Mouse (Mus musculus) E14TG2a.4 (cell line): ENCODE measurements around the gene Abcb5.
A peak's percentile ranks its signal among the peaks of the same experiment; 100 is the strongest.

Experiments
- H3K27me3 ChIP-seq: 2 replicates; pipeline ENCODE4 v1.6.1; 2014; ENCODE audit warnings: low read length, control low read depth; ENCODE audit not compliant: insufficient read depth
- H3K36me3 ChIP-seq: 2 replicates; pipeline ENCODE4 v1.6.1; 2014; ENCODE audit warnings: low read length, control low read depth; ENCODE audit not compliant: insufficient read depth
- H3K4me1 ChIP-seq: replicated peaks from 2 replicates; pipeline ENCODE4 v1.6.1; 2014; ENCODE audit warnings: low read depth, low read length, control low read depth
- H3K4me3 ChIP-seq: replicated peaks from 2 replicates; pipeline ENCODE4 v1.5.1; 2014; ENCODE audit warnings: mild to moderate bottlenecking, low read length
- H3K9me3 ChIP-seq: 2 replicates; pipeline ENCODE4 v1.6.1; 2014; ENCODE audit warnings: low read length, control low read depth
- CTCF ChIP-seq: conservative IDR thresholded peaks from 2 replicates; pipeline ENCODE4 v1.5.1; 2014; ENCODE audit warnings: low read length
- NANOG ChIP-seq: IDR thresholded peaks from 2 replicates; pipeline ENCODE4 v1.6.1; 2014; ENCODE audit warnings: borderline replicate concordance, low read length, mixed read lengths
- POU5F1 ChIP-seq: IDR thresholded peaks from 2 replicates; pipeline ENCODE4 v1.6.1; 2014; ENCODE audit warnings: low read length, borderline replicate concordance

Abcb5 gene

DNA sequence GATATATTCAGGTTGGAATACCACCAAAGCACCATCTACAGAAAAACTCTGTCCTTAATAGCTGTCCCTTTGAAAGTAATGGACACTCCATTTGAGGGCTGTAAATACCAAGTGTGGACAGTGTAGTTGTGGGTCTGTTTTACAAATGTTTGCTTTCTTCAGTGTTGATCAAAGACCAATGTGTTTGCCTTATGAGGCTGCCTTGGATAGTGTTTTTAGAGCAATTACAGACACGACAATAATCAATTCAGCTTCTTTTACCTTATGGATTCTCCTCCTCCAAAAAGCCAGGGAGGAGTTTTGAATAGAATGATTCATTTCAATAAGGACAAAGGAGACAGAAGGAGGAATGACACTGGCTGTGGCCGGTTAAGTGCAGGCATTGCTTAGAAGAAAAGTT lies 128.0 kb downstream of the Abcb5 start:
- Histone ChIP-seq H3K36me3 (no peaks in the 10 kb centered on the region), H3K4me3 (no peak overlapping the region), H3K27me3 (peaks cover 47% of the 10 kb centered on the region), H3K4me1 (peaks cover 64% of the 10 kb centered on the region), H3K9me3 (no peaks in the 10 kb centered on the region)
- no peak for TF ChIP-seq CTCF
- no peak for TF ChIP-seq NANOG
- TF ChIP-seq POU5F1: no peak

DNA sequence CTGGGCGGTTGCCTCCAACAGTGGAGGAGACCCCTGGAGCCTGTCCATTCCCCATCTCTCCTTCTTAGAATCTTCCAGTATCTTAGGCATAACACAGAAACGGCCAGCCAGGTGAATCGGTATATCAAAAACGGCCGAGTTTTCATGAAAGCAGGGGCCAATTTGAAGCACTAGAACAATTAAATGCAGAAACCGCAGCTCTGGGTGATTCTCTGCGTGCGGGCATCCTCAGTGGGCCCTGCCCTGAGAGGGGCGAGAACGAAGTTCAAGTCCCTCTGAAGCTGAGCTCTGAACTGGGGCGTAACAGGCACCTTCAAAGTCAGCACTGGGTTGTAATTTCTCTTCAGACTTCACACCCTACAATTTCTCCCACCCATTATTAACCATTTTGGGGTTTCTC lies 128.9 kb downstream of the Abcb5 start:
- TF ChIP-seq CTCF: no peak
- TF ChIP-seq POU5F1: no peak
- no peak for TF ChIP-seq NANOG
- H3K9me3 ChIP-seq: no peaks in the 10 kb centered on the region
- no peaks in the 10 kb centered on the region for H3K36me3 ChIP-seq
- peaks cover 55% of the 10 kb centered on the region for H3K4me1 ChIP-seq
- H3K4me3 ChIP-seq: peak overlapping the region; percentile 81
- peaks cover 38% of the 10 kb centered on the region for H3K27me3 ChIP-seq

DNA sequence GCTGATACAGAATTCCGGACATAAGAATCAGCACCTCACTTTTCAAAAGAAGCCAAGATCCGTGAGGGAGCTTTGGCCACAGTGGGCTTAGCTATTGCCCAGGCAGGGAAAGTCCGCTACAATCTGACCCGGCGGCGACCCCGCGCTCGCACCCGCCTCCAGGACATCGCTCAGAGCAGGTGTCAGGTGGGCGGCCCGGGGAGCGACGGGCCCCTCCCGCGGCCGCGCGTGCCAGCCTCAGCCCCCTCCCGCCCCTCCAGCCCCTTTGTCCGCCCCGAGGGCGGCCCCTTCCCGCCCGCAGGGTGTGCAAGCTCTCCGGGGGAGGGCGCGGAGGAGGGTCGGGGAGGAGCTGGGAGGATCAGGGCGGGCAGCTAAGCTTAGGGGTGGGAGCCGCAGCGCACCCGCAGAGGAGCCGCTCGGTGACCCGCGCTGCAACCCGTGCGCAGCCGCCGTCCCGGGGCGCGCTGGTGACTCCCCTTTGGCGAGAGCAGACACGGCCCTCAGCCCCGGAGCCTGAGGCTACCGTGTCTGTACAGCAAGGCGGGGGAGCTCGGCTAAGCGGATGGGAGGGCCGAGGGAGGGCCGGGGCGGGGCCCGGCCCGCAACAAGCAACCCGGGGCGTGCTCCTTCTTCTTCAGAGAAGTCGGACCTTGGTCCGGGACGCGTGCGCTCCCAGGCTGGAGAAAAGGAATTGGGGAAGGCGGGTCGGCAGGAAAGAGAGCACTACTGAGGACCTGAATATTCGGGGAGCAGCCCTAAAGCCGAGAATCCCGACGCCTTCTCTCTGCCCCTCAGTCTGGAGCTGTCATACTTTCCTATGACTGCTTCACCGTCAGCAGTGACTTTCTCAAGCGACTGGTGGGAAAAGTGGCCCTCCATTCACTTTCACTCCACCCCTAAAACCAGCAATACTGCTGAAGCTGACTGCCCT lies 129.5 kb downstream of the Abcb5 start:
- H3K9me3 ChIP-seq: no peaks in the 10 kb centered on the region
- peaks cover 38% of the 10 kb centered on the region for H3K27me3 ChIP-seq
- no peak for TF ChIP-seq NANOG
- no peak for TF ChIP-seq CTCF
- TF ChIP-seq POU5F1: no peak
- H3K4me1 ChIP-seq: peaks cover 54% of the 10 kb centered on the region
- H3K36me3 ChIP-seq: no peaks in the 10 kb centered on the region
- H3K4me3 ChIP-seq: peak overlapping the region; percentile 81

DNA sequence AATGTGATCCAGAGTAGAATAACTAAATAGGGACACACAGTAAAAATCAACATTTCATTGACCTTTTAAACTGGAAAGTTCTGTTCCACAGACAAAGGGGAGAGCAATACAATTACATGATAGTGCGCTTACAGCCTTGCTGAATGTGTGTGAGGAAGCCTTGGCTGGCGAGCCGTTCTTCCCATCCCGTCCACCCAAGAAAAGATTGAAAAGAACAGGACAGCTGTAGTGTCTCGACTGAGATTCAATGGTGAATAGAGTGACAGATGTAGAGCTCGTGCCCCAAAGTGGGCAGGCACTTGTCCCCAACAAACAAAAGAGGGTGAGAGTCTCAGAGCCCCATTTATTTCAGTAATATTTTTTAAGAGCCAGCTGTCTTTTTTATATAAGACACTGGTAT lies 136.3 kb downstream of the Abcb5 start:
- Histone ChIP-seq H3K36me3 (no peaks in the 10 kb centered on the region), H3K9me3 (no peaks in the 10 kb centered on the region), H3K27me3 (no peaks in the 10 kb centered on the region), H3K4me1 (peaks cover 4% of the 10 kb centered on the region), H3K4me3 (no peak overlapping the region)
- TF ChIP-seq CTCF (no peak), NANOG (no peak), POU5F1 (no peak)
